Mouse (Mus musculus): Measurements from ENCODE around the gene Cask.

DNA sequence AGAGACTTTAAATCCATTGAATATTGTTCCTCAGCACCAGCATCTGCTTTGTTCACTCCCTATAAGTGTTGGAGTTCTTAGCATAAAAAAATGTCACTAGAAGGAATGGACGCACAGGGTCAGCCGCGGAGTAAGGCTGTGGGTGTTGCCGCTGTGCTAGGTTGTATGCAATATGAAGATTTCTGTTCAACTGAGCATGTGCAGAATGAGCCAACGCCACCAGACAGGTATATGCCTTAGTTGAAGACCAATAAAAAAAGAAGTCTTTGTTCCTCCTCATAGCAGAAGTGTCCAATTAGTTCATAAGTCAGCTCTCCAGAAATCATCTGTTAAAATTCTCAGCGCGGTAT is 3.7 kb downstream of the Cask start:
- TF ChIP-seq POLR2A (IDR thresholded peaks at IDR 0.05; ENCODE audit: insufficient read depth, low read length), result no peak
- no peak for TF ChIP-seq CTCF (IDR thresholded peaks at IDR 0.05; ENCODE audit: low read depth, low read length)
